Mouse (Mus musculus) G1E (cell line): ENCODE measurements around the gene Tacc3.

ENCODE experiments used
- CTCF ChIP-seq: IDR thresholded peaks from 2 replicates; pipeline ENCODE4 v1.5.1; 2012; ENCODE audit warnings: low read depth, low read length, inconsistent platforms, mixed read lengths
- GATA1 ChIP-seq: IDR thresholded peaks from 2 replicates; pipeline ENCODE4 v1.6.1; 2012; ENCODE audit warnings: borderline replicate concordance, low read length, inconsistent platforms, mixed read lengths
- POLR2AphosphoS5 ChIP-seq: IDR thresholded peaks from 2 replicates; pipeline ENCODE4 v1.6.1; 2012; ENCODE audit warnings: low read depth, low read length, inconsistent platforms; ENCODE audit not compliant: insufficient replicate concordance

GRCm38 (mm10) chr5:33637606-33638350 lies 20.1 kb upstream of the Tacc3 start:
- TF ChIP-seq CTCF: no peak
- TF ChIP-seq POLR2AphosphoS5: peak; percentile 55; the same call in 1 of the 2 replicates
- no peak for TF ChIP-seq GATA1
